In the genomic region with DNA sequence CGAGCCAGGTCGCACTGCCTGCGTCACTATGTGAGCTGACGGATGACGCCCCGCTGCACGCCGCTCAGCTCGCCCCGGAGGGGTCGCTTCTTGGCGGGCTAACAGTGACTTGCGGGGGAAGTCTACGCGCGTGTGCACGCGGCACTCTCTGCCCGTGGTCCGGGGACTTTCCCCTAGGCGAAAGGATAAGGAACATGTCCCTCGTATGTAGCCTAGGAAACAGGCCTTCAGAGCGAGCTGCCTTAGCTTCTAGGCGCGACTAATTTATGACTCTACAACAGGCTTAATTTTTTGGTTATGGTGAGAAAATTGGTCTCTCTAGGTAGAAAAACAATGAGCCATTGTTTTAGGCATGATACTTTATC, we compare ENCODE assay signal across 8 mouse cellular contexts. TPM values are rescaled to one million over a fixed set of nuclear protein-coding genes. Genes with fewer than 3 reads are reported as not detected.
DNase-seq lines count a peak whose midpoint lies in the region; ATAC-seq lines count a peak whose summit lies in the region.

A gene (plus strand): TSS at position 80 of the 365 bp plus-strand sequence.

- peaks cover 5% of the 10 kb centered on the region; the same call in 1 of the 2 replicates for H3K36me3 ChIP-seq in hindbrain, embryonic 14.5 days (replicated peaks; ENCODE audit: control insufficient read depth, insufficient read depth)

- H3K9ac ChIP-seq in hindbrain, embryonic 14.5 days: peak within 1 kb of the TSS; percentile 83

- peak; percentile 98 for DNase-seq in R1 (ENCODE audit: low read depth, low spot score)
- DNase-seq in cerebellum, postnatal 25 days: peak; percentile 94 to 95
- DNase-seq in frontal cortex, postnatal 25 days (ENCODE audit: low spot score in 2 of 2): peak; percentile 79 to 84
- DNase-seq in hindbrain, embryonic 14.5 days (ENCODE audit: low spot score): peak; percentile 89
- DNase-seq in layer of hippocampus, postnatal 36 days: peak; percentile 92 to 94
- DNase-seq in lung, postnatal 36 days: peak; percentile 94
- peak; percentile 99 for DNase-seq in retina, postnatal 1 day
- peak; percentile 72 to 92 for DNase-seq in urinary bladder, adult 18-20 months (ENCODE audit: low spot score in 2 of 2)

- peak within 1 kb of the TSS; percentile 52 for H3K4me2 ChIP-seq in hindbrain, embryonic 14.5 days (replicated peaks)

- peak; percentile 97 for ATAC-seq in hindbrain, embryonic 14.5 days (ENCODE audit: low FRiP score)

- H3K27ac ChIP-seq in hindbrain, embryonic 14.5 days: peak within 1 kb of the TSS; percentile 90

- H3K4me3 ChIP-seq in hindbrain, embryonic 14.5 days (replicated peaks; ENCODE audit: low read length): peak within 1 kb of the TSS; percentile 56

- peaks cover 4% of the 10 kb centered on the region; the same call in 1 of the 2 replicates for H3K9me3 ChIP-seq in hindbrain, embryonic 14.5 days (ENCODE audit: control insufficient read depth, low read length)

- no peaks in the 10 kb centered on the region for H3K27me3 ChIP-seq in hindbrain, embryonic 14.5 days (ENCODE audit: control insufficient read depth, insufficient read depth, low read length)

- WGBS in hindbrain, embryonic 14.5 days: under 1% methylated on average over 25 of the region's 25 CpGs

- peaks cover 18% of the 10 kb centered on the region for H3K4me1 ChIP-seq in hindbrain, embryonic 14.5 days (replicated peaks; ENCODE audit: control insufficient read depth, insufficient read depth, low read length)

RNA-seq across cellular contexts. Expression of the gene that starts here (rescaled TPM):
- polyA plus RNA-seq in hindbrain, embryonic 14.5 days (2014; fragmentation: Nextera tagmentation; extraction: Ambion mirVana): 80.3 and 92.0 TPM in 2 replicates
- 10 to 100 TPM; 25.0 to 26.0 TPM for total RNA-seq in layer of hippocampus, postnatal 36 days (2021)

Comparison
In these comparisons a context has a peak if more than half of its experiments do, and no peak if none do; other contexts are left out.
1. Peak in every context shown above with its lines: DNase-seq, ATAC-seq, H3K4me3 ChIP-seq and H3K27ac ChIP-seq.